Mouse (Mus musculus) megakaryocyte, embryonic 14.5 days (primary cell): ENCODE data around the gene Itga9.

ENCODE experiments used
- FLI1 ChIP-seq: IDR thresholded peaks from 2 replicates; pipeline ENCODE4 v1.6.1; 2012; ENCODE audit warnings: low read length, inconsistent platforms, mixed read lengths
- GATA1 ChIP-seq: IDR thresholded peaks from 3 replicates; pipeline ENCODE4 v1.6.1; 2012; ENCODE audit warnings: mixed read lengths, low read length, inconsistent platforms, borderline replicate concordance

- TF ChIP-seq GATA1 (no peak), FLI1 (no peak)
These were observed 331.0 kb downstream of the Itga9 start for GRCm38 (mm10) chr9:118937515-118937914.
